Mouse (Mus musculus): Measurements from ENCODE around the gene Chrm4. TPM values are rescaled to one million over a fixed set of nuclear protein-coding genes. Genes with fewer than 3 reads are reported as not detected.

Chrm4 gene
- total and polyA plus RNA-seq, 2 experiments = not detected

GRCm38 (mm10) chr2:91925442-91925841, 1.6 kb upstream of the Chrm4 start:
- TF ChIP-seq CTCF (IDR thresholded peaks at IDR 0.05; ENCODE audit: low read depth, low read length) = no peak
- no peak for TF ChIP-seq POLR2A (IDR thresholded peaks at IDR 0.05; ENCODE audit: extremely low read depth, insufficient read depth, low read length)
- Histone ChIP-seq H3K79me2 (ENCODE audit: control insufficient read depth, insufficient read depth, low read length) (no peaks in the 10 kb centered on the region), H3K36me3 (ENCODE audit: control insufficient read depth, insufficient read depth, low read length) (no peaks in the 10 kb centered on the region), H3K4me3 (ENCODE audit: insufficient read depth, low read depth, low read length) (no peak overlapping the region), H3K27me3 (ENCODE audit: control insufficient read depth, insufficient read depth, low read length) (peaks cover 21% of the 10 kb centered on the region), H3K4me1 (ENCODE audit: control insufficient read depth, insufficient read depth, low read length) (peaks cover 6% of the 10 kb centered on the region), H3K27ac (replicated peaks; ENCODE audit: insufficient read depth, low read depth, low read length) (no peak overlapping the region), H3K9ac (ENCODE audit: low read depth, low read length) (no peak overlapping the region)
- no peak for DNase-seq (ENCODE audit: extremely low read depth, low read depth, low spot score)
- 87% methylated on average over 15 of the region's 15 CpGs for WGBS

- H3K4me3 ChIP-seq (ENCODE audit: insufficient read depth, low read depth, low read length) = no peak overlapping the region
- peak; percentile 26 for DNase-seq (ENCODE audit: extremely low read depth, low read depth, low spot score)
- no peak for TF ChIP-seq POLR2A (IDR thresholded peaks at IDR 0.05; ENCODE audit: extremely low read depth, insufficient read depth, low read length)
- TF ChIP-seq CTCF (IDR thresholded peaks at IDR 0.05; ENCODE audit: low read depth, low read length) = peak; percentile 64
- peaks cover 9% of the 10 kb centered on the region for H3K4me1 ChIP-seq (ENCODE audit: control insufficient read depth, insufficient read depth, low read length)
- no peaks in the 10 kb centered on the region for H3K79me2 ChIP-seq (ENCODE audit: control insufficient read depth, insufficient read depth, low read length)
- WGBS = 50% methylated on average over 34 of the region's 34 CpGs
- peaks cover 8% of the 10 kb centered on the region for H3K27me3 ChIP-seq (ENCODE audit: control insufficient read depth, insufficient read depth, low read length)
- no peaks in the 10 kb centered on the region for H3K36me3 ChIP-seq (ENCODE audit: control insufficient read depth, insufficient read depth, low read length)
- H3K9ac ChIP-seq (ENCODE audit: low read depth, low read length) = no peak overlapping the region
- no peak overlapping the region for H3K27ac ChIP-seq (replicated peaks; ENCODE audit: insufficient read depth, low read depth, low read length)
These were observed 931 bp downstream of the Chrm4 start for GRCm38 (mm10) chr2:91927826-91928533.

GRCm38 (mm10) chr2:91928534-91929350, 1.7 kb downstream of the Chrm4 start:
- DNase-seq (ENCODE audit: extremely low read depth, low read depth, low spot score) = no peak
- no peaks in the 10 kb centered on the region for H3K79me2 ChIP-seq (ENCODE audit: control insufficient read depth, insufficient read depth, low read length)
- no peak overlapping the region for H3K9ac ChIP-seq (ENCODE audit: low read depth, low read length)
- no peaks in the 10 kb centered on the region for H3K36me3 ChIP-seq (ENCODE audit: control insufficient read depth, insufficient read depth, low read length)
- 80% methylated on average over 23 of the region's 23 CpGs for WGBS
- TF ChIP-seq CTCF (IDR thresholded peaks at IDR 0.05; ENCODE audit: low read depth, low read length) (no peak), POLR2A (IDR thresholded peaks at IDR 0.05; ENCODE audit: extremely low read depth, insufficient read depth, low read length) (no peak)
- no peak overlapping the region for H3K27ac ChIP-seq (replicated peaks; ENCODE audit: insufficient read depth, low read depth, low read length)
- no peak overlapping the region for H3K4me3 ChIP-seq (ENCODE audit: insufficient read depth, low read depth, low read length)
- peaks cover 2% of the 10 kb centered on the region for H3K27me3 ChIP-seq (ENCODE audit: control insufficient read depth, insufficient read depth, low read length)
- peaks cover 7% of the 10 kb centered on the region for H3K4me1 ChIP-seq (ENCODE audit: control insufficient read depth, insufficient read depth, low read length)

GRCm38 (mm10) chr2:91929455-91929854, 2.4 kb downstream of the Chrm4 start:
- no peaks in the 10 kb centered on the region for H3K27me3 ChIP-seq (ENCODE audit: control insufficient read depth, insufficient read depth, low read length)
- DNase-seq (ENCODE audit: extremely low read depth, low read depth, low spot score) = no peak
- no peak overlapping the region for H3K27ac ChIP-seq (replicated peaks; ENCODE audit: insufficient read depth, low read depth, low read length)
- no peak overlapping the region for H3K4me3 ChIP-seq (ENCODE audit: insufficient read depth, low read depth, low read length)
- H3K36me3 ChIP-seq (ENCODE audit: control insufficient read depth, insufficient read depth, low read length) = no peaks in the 10 kb centered on the region
- TF ChIP-seq POLR2A (IDR thresholded peaks at IDR 0.05; ENCODE audit: extremely low read depth, insufficient read depth, low read length) (no peak), CTCF (IDR thresholded peaks at IDR 0.05; ENCODE audit: low read depth, low read length) (no peak)
- 74% methylated on average over 3 of the region's 3 CpGs for WGBS
- no peaks in the 10 kb centered on the region for H3K79me2 ChIP-seq (ENCODE audit: control insufficient read depth, insufficient read depth, low read length)
- H3K9ac ChIP-seq (ENCODE audit: low read depth, low read length) = no peak overlapping the region
- peaks cover 4% of the 10 kb centered on the region; the same call in 1 of the 2 replicates for H3K4me1 ChIP-seq (ENCODE audit: control insufficient read depth, insufficient read depth, low read length)

- peaks cover 4% of the 10 kb centered on the region; the same call in 1 of the 2 replicates for H3K4me1 ChIP-seq (ENCODE audit: control insufficient read depth, insufficient read depth, low read length)
- peak; percentile 75 for TF ChIP-seq CTCF (IDR thresholded peaks at IDR 0.05; ENCODE audit: low read depth, low read length)
- no peak for TF ChIP-seq POLR2A (IDR thresholded peaks at IDR 0.05; ENCODE audit: extremely low read depth, insufficient read depth, low read length)
- H3K4me3 ChIP-seq (ENCODE audit: insufficient read depth, low read depth, low read length) = no peak overlapping the region
- H3K36me3 ChIP-seq (ENCODE audit: control insufficient read depth, insufficient read depth, low read length) = no peaks in the 10 kb centered on the region
- no peak overlapping the region for H3K27ac ChIP-seq (replicated peaks; ENCODE audit: insufficient read depth, low read depth, low read length)
- H3K27me3 ChIP-seq (ENCODE audit: control insufficient read depth, insufficient read depth, low read length) = no peaks in the 10 kb centered on the region
- WGBS = 27% methylated on average over 12 of the region's 12 CpGs
- H3K9ac ChIP-seq (ENCODE audit: low read depth, low read length) = no peak overlapping the region
- H3K79me2 ChIP-seq (ENCODE audit: control insufficient read depth, insufficient read depth, low read length) = no peaks in the 10 kb centered on the region
- DNase-seq (ENCODE audit: extremely low read depth, low read depth, low spot score) = peak; percentile 57
These were observed 2.9 kb downstream of the Chrm4 start for GRCm38 (mm10) chr2:91929936-91930335.
